Mouse (Mus musculus): Measurements from ENCODE around the gene Ift74. TPM values are rescaled to one million over a fixed set of nuclear protein-coding genes. Genes with fewer than 3 reads are reported as not detected.

Gene Ift74
- polyA plus RNA-seq, 1 experiment, result 0.33 TPM

GRCm38 (mm10) chr4:94725799-94726198 is 111.5 kb downstream of the Ift74 start:
- Histone ChIP-seq H3K4me3 (ENCODE audit: extremely low read depth, insufficient read depth, insufficient read length) (no peak overlapping the region), H3K27ac (ENCODE audit: insufficient read depth, low read length) (no peak overlapping the region), H3K27me3 (ENCODE audit: control insufficient read depth, insufficient read depth, low read length) (no peaks in the 10 kb centered on the region), H3K36me3 (ENCODE audit: control insufficient read depth, insufficient read depth, low read length) (no peaks in the 10 kb centered on the region), H3K4me1 (ENCODE audit: control insufficient read depth, insufficient read depth, insufficient read length) (no peaks in the 10 kb centered on the region)
- TF ChIP-seq CTCF (IDR thresholded peaks at IDR 0.05; ENCODE audit: extremely low read depth, insufficient read depth, insufficient read length, insufficient replicate concordance), result no peak
- TF ChIP-seq POLR2A (IDR thresholded peaks at IDR 0.05; ENCODE audit: low read depth, low read length), result no peak
- 81% methylated on average over 4 of the region's 4 CpGs for WGBS
- no peak for DNase-seq (ENCODE audit: low read depth in 1 of 2, low spot score in 2 of 2)

DNA sequence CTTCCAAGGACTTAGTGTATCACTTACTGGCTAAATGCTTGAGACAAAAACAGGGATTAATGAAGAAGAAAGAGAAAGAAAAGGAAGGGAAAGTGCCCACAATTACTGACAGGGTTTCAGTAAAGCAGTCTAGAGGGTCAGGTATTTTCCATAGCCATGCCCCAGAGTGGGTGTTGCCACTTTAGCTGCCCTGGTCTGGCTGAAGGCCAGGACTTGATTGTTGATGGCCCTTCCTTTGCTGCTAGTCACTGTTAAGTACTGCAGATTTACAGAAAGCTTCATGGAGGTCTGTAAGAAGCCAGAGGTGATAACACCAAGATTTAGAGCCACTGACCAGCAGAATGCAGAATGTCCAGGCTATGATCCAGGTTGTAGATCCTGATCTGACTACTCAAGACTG is 118.4 kb downstream of the Ift74 start:
- no peak for DNase-seq (ENCODE audit: low read depth in 1 of 2, low spot score in 2 of 2)
- H3K4me3 ChIP-seq (ENCODE audit: extremely low read depth, insufficient read depth, insufficient read length), result no peak overlapping the region
- no peak overlapping the region for H3K27ac ChIP-seq (ENCODE audit: insufficient read depth, low read length)
- H3K27me3 ChIP-seq (ENCODE audit: control insufficient read depth, insufficient read depth, low read length), result no peaks in the 10 kb centered on the region
- H3K36me3 ChIP-seq (ENCODE audit: control insufficient read depth, insufficient read depth, low read length), result no peaks in the 10 kb centered on the region
- no peak for TF ChIP-seq CTCF (IDR thresholded peaks at IDR 0.05; ENCODE audit: extremely low read depth, insufficient read depth, insufficient read length, insufficient replicate concordance)
- TF ChIP-seq POLR2A (IDR thresholded peaks at IDR 0.05; ENCODE audit: low read depth, low read length), result no peak
- H3K4me1 ChIP-seq (ENCODE audit: control insufficient read depth, insufficient read depth, insufficient read length), result no peaks in the 10 kb centered on the region

- 61% methylated on average over 5 of the region's 5 CpGs for WGBS
- Histone ChIP-seq H3K36me3 (ENCODE audit: control insufficient read depth, insufficient read depth, low read length) (no peaks in the 10 kb centered on the region), H3K27ac (ENCODE audit: insufficient read depth, low read length) (no peak overlapping the region), H3K27me3 (ENCODE audit: control insufficient read depth, insufficient read depth, low read length) (no peaks in the 10 kb centered on the region), H3K4me3 (ENCODE audit: extremely low read depth, insufficient read depth, insufficient read length) (no peak overlapping the region), H3K4me1 (ENCODE audit: control insufficient read depth, insufficient read depth, insufficient read length) (no peaks in the 10 kb centered on the region)
- no peak for TF ChIP-seq CTCF (IDR thresholded peaks at IDR 0.05; ENCODE audit: extremely low read depth, insufficient read depth, insufficient read length, insufficient replicate concordance)
- no peak for TF ChIP-seq POLR2A (IDR thresholded peaks at IDR 0.05; ENCODE audit: low read depth, low read length)
- DNase-seq (ENCODE audit: low read depth in 1 of 2, low spot score in 2 of 2), result no peak
Observed at GRCm38 (mm10) chr4:94737326-94738295, 123.3 kb downstream of the Ift74 start.

DNA sequence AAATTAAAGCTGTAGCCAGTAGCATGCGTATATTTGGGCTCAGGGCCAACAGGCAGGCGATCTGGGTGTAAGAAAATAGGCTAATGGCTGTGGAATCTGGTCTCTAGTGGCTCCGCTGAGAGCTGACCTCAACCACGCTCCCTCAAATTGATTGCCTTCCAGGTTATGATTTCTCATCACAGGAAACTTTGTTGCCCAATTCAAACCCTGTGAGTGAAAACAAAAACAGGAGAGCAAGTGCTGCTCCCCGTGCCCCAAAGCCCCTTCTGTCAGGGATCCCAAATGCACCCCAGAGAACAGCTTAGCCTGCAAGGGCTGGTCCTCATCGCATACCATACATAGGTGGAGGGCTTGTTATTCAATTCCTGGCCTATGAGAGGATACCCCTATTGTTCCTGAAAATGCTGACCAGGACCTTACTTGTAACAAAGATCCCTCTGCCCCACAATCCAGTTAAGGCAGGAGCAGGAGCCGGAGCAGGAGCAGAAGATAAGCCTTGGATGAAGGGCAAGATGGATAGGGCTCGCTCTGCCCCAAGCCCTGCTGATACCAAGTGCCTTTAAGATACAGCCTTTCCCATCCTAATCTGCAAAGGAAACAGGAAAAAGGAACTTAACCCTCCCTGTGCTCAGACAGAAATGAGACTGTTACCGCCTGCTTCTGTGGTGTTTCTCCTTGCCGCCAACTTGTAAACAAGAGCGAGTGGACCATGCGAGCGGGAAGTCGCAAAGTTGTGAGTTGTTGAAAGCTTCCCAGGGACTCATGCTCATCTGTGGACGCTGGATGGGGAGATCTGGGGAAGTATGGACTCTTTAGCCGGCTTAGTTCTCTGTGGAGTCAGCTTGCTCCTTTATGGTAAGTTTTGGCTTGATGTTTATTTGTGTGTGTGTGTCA is 124.8 kb downstream of the Ift74 start, which contains the start of gene Tek:
Gene Tek (plus strand): TSS at position 452 of the 894 bp plus-strand sequence.
- Histone ChIP-seq H3K4me1 (ENCODE audit: control insufficient read depth, insufficient read depth, insufficient read length) (no peaks in the 10 kb centered on the region), H3K27ac (ENCODE audit: insufficient read depth, low read length) (no peak within 1 kb of the TSS; the same call in 1 of the 2 replicates), H3K36me3 (ENCODE audit: control insufficient read depth, insufficient read depth, low read length) (no peaks in the 10 kb centered on the region), H3K27me3 (ENCODE audit: control insufficient read depth, insufficient read depth, low read length) (no peaks in the 10 kb centered on the region), H3K4me3 (ENCODE audit: extremely low read depth, insufficient read depth, insufficient read length) (no peak within 1 kb of the TSS; the same call in 1 of the 2 replicates)
- no peak for DNase-seq (ENCODE audit: low read depth in 1 of 2, low spot score in 2 of 2)
- WGBS, result 35% methylated on average over 16 of the region's 16 CpGs
- TF ChIP-seq CTCF (IDR thresholded peaks at IDR 0.05; ENCODE audit: extremely low read depth, insufficient read depth, insufficient read length, insufficient replicate concordance) (no peak), POLR2A (IDR thresholded peaks at IDR 0.05; ENCODE audit: low read depth, low read length) (no peak)

DNA sequence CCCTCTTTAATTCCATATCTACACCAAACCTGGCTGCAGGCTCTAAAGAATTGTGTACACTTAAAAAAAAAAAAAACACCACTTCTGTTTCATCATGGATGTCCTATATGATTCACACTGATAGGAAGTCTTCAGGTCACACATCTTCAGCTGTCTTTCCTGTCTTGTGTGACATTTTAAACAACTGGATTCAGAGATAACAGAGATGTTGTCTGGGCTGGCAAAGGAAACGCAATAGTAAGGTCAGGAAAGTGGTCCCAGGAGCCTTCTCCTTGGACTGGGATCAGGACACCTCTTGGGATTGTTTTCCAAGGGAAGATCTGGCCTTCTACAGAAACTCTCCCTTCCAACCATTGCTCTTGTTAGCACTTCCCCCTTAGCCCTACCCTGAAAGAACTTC is 127.5 kb downstream of the Ift74 start:
- WGBS, result 76% methylated on average over 1 of the region's 1 CpGs
- H3K27ac ChIP-seq (ENCODE audit: insufficient read depth, low read length), result no peak overlapping the region
- no peak overlapping the region for H3K4me3 ChIP-seq (ENCODE audit: extremely low read depth, insufficient read depth, insufficient read length)

More for the DNA sequence above, 127.5 kb downstream of the Ift74 start:
- TF ChIP-seq POLR2A (IDR thresholded peaks at IDR 0.05; ENCODE audit: low read depth, low read length) (no peak), CTCF (IDR thresholded peaks at IDR 0.05; ENCODE audit: extremely low read depth, insufficient read depth, insufficient read length, insufficient replicate concordance) (no peak)
- Histone ChIP-seq H3K36me3 (ENCODE audit: control insufficient read depth, insufficient read depth, low read length) (no peaks in the 10 kb centered on the region), H3K4me1 (ENCODE audit: control insufficient read depth, insufficient read depth, insufficient read length) (no peaks in the 10 kb centered on the region), H3K27me3 (ENCODE audit: control insufficient read depth, insufficient read depth, low read length) (no peaks in the 10 kb centered on the region)
- DNase-seq (ENCODE audit: low read depth in 1 of 2, low spot score in 2 of 2), result no peak

Other genes with a start within 250 kb of the Ift74 start
- not detected in 2 replicates for gene Gm10306, start 57.9 kb upstream of the Ift74 start, polyA plus RNA-seq (2012; rRNA removed)
- gene Caap1, start 57.7 kb upstream of the Ift74 start, polyA plus RNA-seq (2012; rRNA removed), result 4.2 and 7.8 TPM in 2 replicates
- 27.6 and 61.3 TPM in 2 replicates for gene Plaa, start 11.2 kb upstream of the Ift74 start, polyA plus RNA-seq (2012; rRNA removed)
- not detected in 2 replicates for gene Lrrc19, start 35.7 kb downstream of the Ift74 start, polyA plus RNA-seq (2012; rRNA removed)
- 1.9 and 2.3 TPM in 2 replicates for gene Tek, start 124.8 kb downstream of the Ift74 start, polyA plus RNA-seq (2012; rRNA removed)